Mouse (Mus musculus): ENCODE results near the gene Stat6. TPM values are rescaled to one million over a fixed set of nuclear protein-coding genes. Genes with fewer than 3 reads are reported as not detected.
A peak's percentile ranks its signal among the peaks of the same experiment; 100 is the strongest.
"Not testable (repeated sequence)": the region's sequence is repeated elsewhere in the genome, so short reads cannot be mapped to it uniquely, and the experiment has no call there.

Gene Stat6
- polyA plus RNA-seq, 1 experiment from 2014 or later, result 46.8 TPM

DNA sequence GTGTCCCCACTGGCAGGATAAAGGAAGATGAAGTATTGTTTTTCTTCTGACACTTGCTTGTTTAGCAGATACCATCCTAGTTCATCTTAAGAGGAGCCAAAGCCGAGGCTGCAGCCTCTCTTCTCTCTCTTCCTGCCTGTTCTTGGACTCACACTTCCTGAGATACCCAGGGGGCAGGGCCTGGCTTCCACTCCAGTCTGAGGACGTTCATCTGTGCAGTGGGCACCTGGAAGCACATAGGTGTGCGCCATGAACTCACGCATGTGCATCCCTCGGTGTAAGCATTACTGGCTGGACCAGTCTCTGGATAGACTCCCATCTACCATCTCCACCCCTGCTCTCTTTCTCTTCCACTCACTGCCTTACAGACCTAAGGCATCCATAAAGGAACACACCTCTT, 2.4 kb upstream of the Stat6 start:
- Histone ChIP-seq H3K9me3 (ENCODE audit: control insufficient read depth, low read length) (no peaks in the 10 kb centered on the region), H3K9ac (ENCODE audit: low read depth, low read length) (no peak overlapping the region), H3K4me1 (ENCODE audit: control insufficient read depth, insufficient read depth, low read length) (peaks cover 13% of the 10 kb centered on the region), H3K36me3 (ENCODE audit: control insufficient read depth, insufficient read depth, low read length) (no peaks in the 10 kb centered on the region), H3K27ac (ENCODE audit: low read length) (no peak overlapping the region), H3K27me3 (replicated peaks; ENCODE audit: control insufficient read depth, insufficient read depth, low read length) (no peaks in the 10 kb centered on the region), H3K4me3 (ENCODE audit: low read length) (no peak overlapping the region), H3K4me2 (ENCODE audit: low read depth, low read length) (no peak overlapping the region)
- WGBS, result 69% methylated on average over 5 of the region's 5 CpGs
- ATAC-seq, result no peak

DNA sequence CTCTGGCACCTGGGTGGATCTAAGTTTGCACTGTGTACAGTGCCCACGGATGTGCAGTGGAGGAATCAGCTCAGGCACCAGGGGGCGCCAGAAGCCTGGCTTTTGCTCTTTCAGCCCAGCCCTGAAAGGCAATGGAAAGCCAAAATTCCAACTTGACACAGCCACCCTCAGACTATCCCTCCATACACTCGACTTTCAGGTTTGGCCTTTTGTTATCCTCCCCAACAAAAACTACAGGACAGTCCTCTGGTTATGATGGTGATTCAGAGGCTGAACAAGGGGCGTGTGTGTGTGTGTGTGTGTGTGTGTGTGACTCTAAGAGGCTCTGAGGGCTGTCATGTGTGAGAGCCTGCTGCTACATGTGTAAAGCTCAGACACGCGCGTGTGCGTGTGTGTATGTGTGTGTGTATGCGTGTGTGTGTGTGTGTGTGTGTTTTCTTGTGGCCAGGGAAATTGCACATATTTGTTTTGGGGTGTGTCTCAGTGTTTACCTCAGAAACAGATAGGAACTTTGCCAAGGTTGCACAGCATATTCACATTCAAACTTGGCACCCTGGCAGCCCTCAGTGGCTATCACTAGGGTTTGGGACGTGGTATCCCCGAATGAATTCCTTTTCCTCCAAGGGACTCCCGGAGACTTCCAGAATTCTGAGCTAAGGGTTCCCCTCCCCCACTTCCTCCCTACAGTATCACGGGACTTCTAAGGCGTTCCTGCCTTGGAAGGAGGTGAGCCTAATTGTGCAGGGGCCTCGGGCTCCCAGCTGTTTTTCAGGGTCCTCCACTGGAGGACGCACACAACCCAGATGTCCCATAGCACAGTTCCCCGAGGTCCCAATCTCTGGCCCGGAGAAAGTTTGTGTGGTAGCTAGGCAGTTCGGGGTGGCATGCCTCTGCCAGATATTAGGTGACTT, 670 bp upstream of the Stat6 start:
- Histone ChIP-seq H3K9me3 (ENCODE audit: control insufficient read depth, low read length) (no peaks in the 10 kb centered on the region), H3K4me1 (ENCODE audit: control insufficient read depth, insufficient read depth, low read length) (peaks cover 13% of the 10 kb centered on the region), H3K27me3 (replicated peaks; ENCODE audit: control insufficient read depth, insufficient read depth, low read length) (no peaks in the 10 kb centered on the region), H3K9ac (ENCODE audit: low read depth, low read length) (peak overlapping the region; percentile 77), H3K4me2 (ENCODE audit: low read depth, low read length) (peak overlapping the region; percentile 77), H3K27ac (ENCODE audit: low read length) (peak overlapping the region; percentile 97), H3K36me3 (ENCODE audit: control insufficient read depth, insufficient read depth, low read length) (no peaks in the 10 kb centered on the region), H3K4me3 (ENCODE audit: low read length) (peak overlapping the region; percentile 67)
- peak; percentile 63 for ATAC-seq
- WGBS, result 4% methylated on average over 19 of the region's 19 CpGs

DNA sequence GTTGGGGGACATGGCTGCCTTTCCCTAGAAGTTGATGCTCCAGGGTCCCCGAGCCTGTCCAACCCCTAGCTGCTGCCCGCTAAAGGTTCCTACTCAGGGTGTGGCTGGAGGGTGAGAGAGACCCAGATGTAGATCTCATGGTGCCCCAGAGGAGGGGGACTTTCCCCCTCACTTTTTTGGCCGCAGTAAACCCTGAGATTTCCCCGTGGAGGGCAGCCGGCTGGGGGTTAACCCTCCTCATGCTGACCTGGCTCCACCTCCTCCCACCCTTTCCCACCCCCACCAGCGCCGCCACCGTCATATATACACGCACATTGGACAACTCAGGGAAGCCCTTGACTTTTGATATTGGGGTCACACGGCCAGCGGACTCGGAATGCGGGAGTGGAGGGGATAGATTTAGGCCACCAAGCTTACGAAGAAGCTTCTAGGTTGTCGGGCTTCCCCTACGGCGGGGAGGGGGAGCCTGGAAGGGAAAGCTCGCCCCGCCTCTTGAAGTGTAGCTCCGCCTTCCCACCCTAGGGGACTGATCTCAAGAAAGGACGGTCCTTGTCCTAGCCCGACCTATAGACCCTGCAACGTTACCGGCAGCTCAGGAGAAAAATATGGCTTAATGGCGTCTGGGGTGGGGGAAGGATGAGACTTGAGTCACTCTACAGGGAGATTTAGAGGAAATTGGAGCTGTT, 910 bp downstream of the Stat6 start:
- WGBS, result under 1% methylated on average over 25 of the region's 25 CpGs

DNA sequence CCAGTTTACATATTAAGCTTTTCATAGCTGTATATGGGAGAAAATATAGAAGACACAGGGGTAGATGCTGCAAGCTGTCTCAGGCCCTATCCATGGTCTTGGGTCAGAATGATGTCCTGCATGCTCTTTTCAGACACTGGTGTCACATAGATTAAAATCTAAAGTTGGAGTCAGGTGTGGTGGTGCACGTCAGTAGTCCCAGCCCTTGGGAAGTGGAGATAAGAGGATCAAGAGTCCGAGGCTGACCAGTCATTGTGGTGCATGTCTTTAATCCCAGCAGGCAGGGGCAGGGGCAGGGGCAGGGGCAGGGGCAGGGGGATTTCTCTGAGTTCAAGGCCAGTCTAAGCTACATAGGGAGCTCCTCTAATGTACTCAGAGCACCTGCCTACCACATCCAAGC, 3.0 kb downstream of the Stat6 start:
- H3K36me3 ChIP-seq (ENCODE audit: control insufficient read depth, insufficient read depth, low read length), result peaks cover 3% of the 10 kb centered on the region; the same call in 1 of the 2 replicates
- peaks cover 13% of the 10 kb centered on the region for H3K4me1 ChIP-seq (ENCODE audit: control insufficient read depth, insufficient read depth, low read length)
- no peak for ATAC-seq
- H3K27me3 ChIP-seq (replicated peaks; ENCODE audit: control insufficient read depth, insufficient read depth, low read length), result no peaks in the 10 kb centered on the region
- H3K27ac ChIP-seq (ENCODE audit: low read length), result no peak overlapping the region
- H3K4me2 ChIP-seq (ENCODE audit: low read depth, low read length), result no peak overlapping the region
- H3K9me3 ChIP-seq (ENCODE audit: control insufficient read depth, low read length), result no peaks in the 10 kb centered on the region
- no peak overlapping the region for H3K4me3 ChIP-seq (ENCODE audit: low read length)
- no peak overlapping the region for H3K9ac ChIP-seq (ENCODE audit: low read depth, low read length)
- WGBS, result 65% methylated on average over 2 of the region's 2 CpGs

More for the DNA sequence above, 910 bp downstream of the Stat6 start:
- peak overlapping the region; percentile 67 for H3K4me3 ChIP-seq (ENCODE audit: low read length)
- peak; percentile 75 for ATAC-seq
- no peaks in the 10 kb centered on the region for H3K27me3 ChIP-seq (replicated peaks; ENCODE audit: control insufficient read depth, insufficient read depth, low read length)
- peak overlapping the region; percentile 97 for H3K27ac ChIP-seq (ENCODE audit: low read length)
- H3K9me3 ChIP-seq (ENCODE audit: control insufficient read depth, low read length), result no peaks in the 10 kb centered on the region
- H3K4me1 ChIP-seq (ENCODE audit: control insufficient read depth, insufficient read depth, low read length), result peaks cover 13% of the 10 kb centered on the region
- peak overlapping the region; percentile 77 for H3K4me2 ChIP-seq (ENCODE audit: low read depth, low read length)
- H3K9ac ChIP-seq (ENCODE audit: low read depth, low read length), result peak overlapping the region; percentile 77
- no peaks in the 10 kb centered on the region for H3K36me3 ChIP-seq (ENCODE audit: control insufficient read depth, insufficient read depth, low read length)

DNA sequence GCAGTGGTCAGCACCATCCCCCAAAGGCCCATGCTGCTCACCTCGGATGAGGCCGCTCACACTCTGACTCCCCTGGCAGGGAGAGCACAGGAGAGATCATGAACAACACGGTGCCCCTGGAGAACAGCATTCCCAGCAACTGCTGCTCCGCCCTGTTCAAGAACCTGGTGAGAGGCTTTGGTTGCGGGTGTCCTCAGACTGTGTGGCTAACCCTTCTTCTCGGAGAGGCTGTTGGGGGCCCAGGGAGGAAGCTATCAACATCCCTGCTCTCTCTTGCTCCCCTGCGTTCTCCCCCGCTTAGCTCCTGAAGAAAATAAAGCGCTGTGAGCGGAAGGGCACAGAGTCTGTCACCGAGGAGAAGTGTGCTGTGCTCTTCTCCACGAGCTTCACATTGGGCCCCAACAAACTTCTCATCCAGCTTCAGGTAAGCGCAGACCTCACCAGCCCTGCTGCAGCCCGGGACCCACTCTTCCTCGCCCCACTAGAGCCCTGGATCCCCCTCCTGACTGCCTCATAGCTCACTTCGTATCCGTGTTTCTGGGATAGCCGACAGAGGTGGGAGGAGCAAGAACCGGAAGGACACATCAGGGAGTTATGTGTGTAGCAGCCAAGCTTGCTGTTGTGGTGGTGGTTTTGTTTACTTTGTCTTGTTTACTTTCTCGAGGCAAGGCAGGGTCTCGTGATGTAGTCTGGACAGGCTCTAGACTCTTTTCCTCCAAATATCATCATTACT, 10.3 kb downstream of the Stat6 start:
- Histone ChIP-seq H3K27me3 (replicated peaks; ENCODE audit: control insufficient read depth, insufficient read depth, low read length) (no peaks in the 10 kb centered on the region), H3K9ac (ENCODE audit: low read depth, low read length) (peak overlapping the region; percentile 25; the same call in 1 of the 2 replicates), H3K4me1 (ENCODE audit: control insufficient read depth, insufficient read depth, low read length) (peaks cover 9% of the 10 kb centered on the region; the same call in 1 of the 2 replicates), H3K9me3 (ENCODE audit: control insufficient read depth, low read length) (no peaks in the 10 kb centered on the region), H3K4me3 (ENCODE audit: low read length) (0 out of 2 replicates have a peak overlapping the region, but pooled peaks have one; percentile 17), H3K4me2 (ENCODE audit: low read depth, low read length) (peak overlapping the region; percentile 30; the same call in 1 of the 2 replicates), H3K36me3 (ENCODE audit: control insufficient read depth, insufficient read depth, low read length) (peaks cover 32% of the 10 kb centered on the region), H3K27ac (ENCODE audit: low read length) (peak overlapping the region; percentile 33; the same call in 1 of the 2 replicates)
- ATAC-seq, result no peak
- WGBS, result 44% methylated on average over 21 of the region's 21 CpGs

DNA sequence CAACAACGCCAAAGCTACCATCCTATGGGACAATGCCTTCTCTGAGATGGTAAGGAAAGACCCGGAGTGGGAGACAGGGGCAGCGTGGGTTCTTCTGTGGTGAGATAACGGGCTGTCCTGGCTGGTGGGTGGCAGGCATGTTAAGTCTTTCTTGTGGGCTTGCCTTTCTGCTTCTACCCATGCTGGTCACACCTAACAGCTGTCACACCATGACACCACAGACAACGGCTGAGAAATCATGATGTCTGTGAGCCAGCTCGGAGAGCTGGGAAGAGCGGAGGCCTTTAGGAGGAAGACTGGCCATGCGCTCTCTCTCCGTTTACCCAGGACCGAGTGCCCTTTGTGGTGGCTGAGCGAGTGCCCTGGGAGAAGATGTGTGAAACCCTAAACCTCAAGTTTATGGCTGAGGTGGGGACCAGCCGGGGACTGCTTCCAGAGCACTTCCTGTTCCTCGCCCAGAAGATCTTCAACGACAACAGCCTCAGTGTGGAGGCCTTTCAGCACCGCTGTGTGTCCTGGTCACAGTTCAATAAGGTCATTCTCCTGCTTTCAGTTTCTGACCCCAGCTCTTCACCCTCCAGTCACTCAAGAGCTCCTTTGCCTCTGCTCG, 12.3 kb downstream of the Stat6 start:
- H3K36me3 ChIP-seq (ENCODE audit: control insufficient read depth, insufficient read depth, low read length), result peaks cover 34% of the 10 kb centered on the region
- no peak overlapping the region for H3K9ac ChIP-seq (ENCODE audit: low read depth, low read length)
- no peaks in the 10 kb centered on the region for H3K9me3 ChIP-seq (ENCODE audit: control insufficient read depth, low read length)
- H3K27me3 ChIP-seq (replicated peaks; ENCODE audit: control insufficient read depth, insufficient read depth, low read length), result no peaks in the 10 kb centered on the region
- 73% methylated on average over 16 of the region's 16 CpGs for WGBS
- no peak overlapping the region for H3K27ac ChIP-seq (ENCODE audit: low read length)
- no peak overlapping the region for H3K4me3 ChIP-seq (ENCODE audit: low read length)
- ATAC-seq, result no peak
- H3K4me2 ChIP-seq (ENCODE audit: low read depth, low read length), result no peak overlapping the region
- peaks cover 16% of the 10 kb centered on the region; the same call in 1 of the 2 replicates for H3K4me1 ChIP-seq (ENCODE audit: control insufficient read depth, insufficient read depth, low read length)

DNA sequence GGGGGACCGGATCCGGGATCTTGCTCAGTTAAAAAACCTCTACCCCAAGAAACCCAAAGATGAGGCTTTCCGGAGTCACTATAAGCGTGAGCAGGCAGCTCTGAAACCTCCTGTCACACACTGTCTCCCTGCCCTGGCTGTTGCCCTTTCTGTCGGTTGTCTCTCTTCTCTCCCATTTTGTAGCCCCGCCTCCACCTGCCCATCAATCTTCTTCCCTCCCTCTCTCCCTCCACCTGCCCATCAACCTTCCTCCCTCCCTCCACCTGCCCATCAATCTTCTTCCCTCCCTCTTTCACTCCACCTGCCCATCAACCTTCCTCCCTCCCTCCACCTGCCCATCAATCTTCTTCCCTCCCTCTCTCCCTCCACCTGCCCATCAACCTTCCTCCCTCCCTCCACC, 14.8 kb downstream of the Stat6 start:
- H3K9me3 ChIP-seq (ENCODE audit: control insufficient read depth, low read length); ATAC-seq; H3K9ac ChIP-seq (ENCODE audit: low read depth, low read length); H3K27me3 ChIP-seq (replicated peaks; ENCODE audit: control insufficient read depth, insufficient read depth, low read length); H3K4me3 ChIP-seq (ENCODE audit: low read length); H3K27ac ChIP-seq (ENCODE audit: low read length); H3K4me2 ChIP-seq (ENCODE audit: low read depth, low read length): not testable (repeated sequence)
- peaks cover 37% of the 10 kb centered on the region for H3K4me1 ChIP-seq (ENCODE audit: control insufficient read depth, insufficient read depth, low read length)
- H3K36me3 ChIP-seq (ENCODE audit: control insufficient read depth, insufficient read depth, low read length), result peaks cover 29% of the 10 kb centered on the region
- 62% methylated on average over 6 of the region's 6 CpGs for WGBS

DNA sequence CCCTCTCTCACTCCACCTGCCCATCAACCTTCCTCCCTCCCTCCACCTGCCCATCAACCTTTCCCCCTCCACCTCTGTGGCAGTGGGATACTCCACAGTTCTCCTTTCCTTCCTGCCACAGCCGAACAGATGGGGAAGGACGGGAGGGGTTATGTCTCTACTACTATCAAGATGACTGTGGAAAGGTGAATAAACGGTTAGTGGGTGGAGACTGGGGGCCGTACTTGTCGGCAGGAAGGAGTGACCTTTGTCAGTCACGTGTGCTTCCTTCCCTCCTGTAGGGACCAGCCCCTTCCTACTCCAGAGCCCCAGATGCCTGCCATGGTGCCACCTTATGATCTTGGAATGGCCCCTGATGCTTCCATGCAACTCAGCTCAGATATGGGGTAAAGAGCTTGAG, 15.3 kb downstream of the Stat6 start:
- Histone ChIP-seq H3K4me1 (ENCODE audit: control insufficient read depth, insufficient read depth, low read length) (peaks cover 39% of the 10 kb centered on the region), H3K27me3 (replicated peaks; ENCODE audit: control insufficient read depth, insufficient read depth, low read length) (no peaks in the 10 kb centered on the region), H3K4me3 (ENCODE audit: low read length) (peak overlapping the region; percentile 33), H3K9me3 (ENCODE audit: control insufficient read depth, low read length) (no peaks in the 10 kb centered on the region), H3K9ac (ENCODE audit: low read depth, low read length) (peak overlapping the region; percentile 59), H3K4me2 (ENCODE audit: low read depth, low read length) (peak overlapping the region; percentile 40), H3K27ac (ENCODE audit: low read length) (peak overlapping the region; percentile 66), H3K36me3 (ENCODE audit: control insufficient read depth, insufficient read depth, low read length) (peaks cover 24% of the 10 kb centered on the region)
- peak; percentile 68 for ATAC-seq
- WGBS, result 13% methylated on average over 6 of the region's 6 CpGs
